Mouse (Mus musculus) cerebellum, adult 2 months (tissue): ENCODE measurements at regions not wholly inside any gene's neighbourhood (a gene's known extent, or its start where the extent isn't known, plus 50 kb on each side); places are given as distances from the start of the nearest gene placed in this dataset.
A peak's percentile ranks its signal among the peaks of the same experiment; 100 is the strongest.
"Not testable (repeated sequence)": the region's sequence is repeated elsewhere in the genome, so short reads cannot be mapped to it uniquely, and the experiment has no call there.

Source experiments
- DNase-seq, 2 experiments: peaks; one replicate each; pipeline ENCODE4 v3.0.0; 2021
- H3K27ac ChIP-seq: fragments of 200-500 bp; 2 replicates; pipeline ENCODE4 v1.5.1; 2012; ENCODE audit warnings: low read length, control low read depth, inconsistent platforms; ENCODE audit not compliant: insufficient read depth
- H3K27me3 ChIP-seq: fragments of 200-500 bp; 2 replicates; pipeline ENCODE4 v1.6.1; 2012; ENCODE audit warnings: inconsistent platforms, mild to moderate bottlenecking, low read length, moderate library complexity; ENCODE audit not compliant: control insufficient read depth, insufficient read depth
- H3K4me1 ChIP-seq: fragments of 200-500 bp; 2 replicates; pipeline ENCODE4 v1.6.1; 2011; ENCODE audit warnings: low read length; ENCODE audit not compliant: control insufficient read depth, insufficient read depth
- H3K4me3 ChIP-seq: fragments of 200-500 bp; replicated peaks from 2 replicates; pipeline ENCODE3; 2011; ENCODE audit warnings: mild to moderate bottlenecking, low read depth, low read length, control low read depth; ENCODE audit not compliant: insufficient read depth
- CTCF ChIP-seq: fragments of 200-500 bp; IDR thresholded peaks from 2 replicates; pipeline ENCODE4 v1.5.1; 2011; ENCODE audit warnings: low read depth, mild to moderate bottlenecking, control low read depth, low read length, moderate library complexity, borderline replicate concordance; ENCODE audit not compliant: insufficient read depth
- POLR2A ChIP-seq: fragments of 200-500 bp; IDR thresholded peaks from 2 replicates; pipeline ENCODE4 v1.6.1; 2011; ENCODE audit warnings: low read length, control low read depth, borderline replicate concordance; ENCODE audit not compliant: insufficient read depth
- WGBS: fragments of 180-500 bp; shearing (Covaris S2); methylation state at CpG from one replicate; pipeline ENCODE4 v1.1.7; 2018; 5-methylcytosine and 5-hydroxymethylcytosine counted together

DNA sequence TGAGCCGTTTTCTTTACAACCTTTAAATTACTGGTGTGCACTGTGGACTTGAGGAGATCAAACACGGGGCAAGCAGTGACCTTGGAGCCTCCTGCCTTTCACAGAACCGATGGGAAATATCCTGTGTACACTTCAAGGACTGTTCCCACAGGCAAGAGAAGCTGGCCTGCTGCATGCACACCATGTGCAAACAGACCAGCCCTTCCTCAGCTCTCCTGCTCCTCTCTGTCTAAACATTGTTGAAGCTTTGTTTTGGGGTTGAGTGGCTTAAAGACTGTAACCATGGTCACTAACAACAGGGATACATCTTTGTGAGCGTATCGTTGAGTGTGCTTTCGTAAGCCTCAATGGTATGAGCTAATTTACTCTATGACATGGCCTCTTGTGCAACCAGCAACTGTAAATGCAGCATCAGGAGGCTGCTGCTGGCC lies 50.2 kb upstream of the Agps start:
- Histone ChIP-seq H3K27ac (no peak overlapping the region), H3K4me1 (0 out of 2 replicates have a peak, but pooled peaks cover 3% of the 10 kb centered on the region), H3K4me3 (no peak overlapping the region), H3K27me3 (no peaks in the 10 kb centered on the region)
- 68% methylated on average over 6 of the region's 6 CpGs for WGBS
- TF ChIP-seq CTCF (no peak), POLR2A (no peak)
- DNase-seq = no peak

DNA sequence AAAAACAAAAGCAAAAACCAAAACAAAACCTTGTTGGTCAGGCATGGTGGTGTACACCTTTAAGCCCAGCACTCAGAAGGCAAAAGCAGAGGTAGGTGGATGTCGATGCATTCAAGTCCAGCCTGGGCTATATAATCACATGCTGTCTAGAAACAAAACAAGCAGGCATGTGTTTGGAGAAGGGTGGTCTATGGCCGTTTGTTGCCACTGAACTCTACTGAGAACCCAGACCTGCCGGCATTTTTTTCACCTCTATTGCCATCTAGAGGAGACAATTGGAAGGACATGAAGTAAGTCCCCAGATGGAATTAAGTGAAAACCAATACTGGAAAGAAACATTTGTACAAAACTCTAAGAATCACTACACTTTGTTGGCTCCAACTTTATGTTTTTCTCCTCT lies 50.9 kb upstream of the Agps start:
- TF ChIP-seq POLR2A (no peak), CTCF (peak; percentile 54)
- Histone ChIP-seq H3K27me3 (no peaks in the 10 kb centered on the region), H3K4me1 (0 out of 2 replicates have a peak, but pooled peaks cover 3% of the 10 kb centered on the region), H3K27ac (no peak overlapping the region), H3K4me3 (peak overlapping the region; percentile 46)
- 2% methylated on average over 3 of the region's 3 CpGs for WGBS
- peak; percentile 39 to 50 for DNase-seq

DNA sequence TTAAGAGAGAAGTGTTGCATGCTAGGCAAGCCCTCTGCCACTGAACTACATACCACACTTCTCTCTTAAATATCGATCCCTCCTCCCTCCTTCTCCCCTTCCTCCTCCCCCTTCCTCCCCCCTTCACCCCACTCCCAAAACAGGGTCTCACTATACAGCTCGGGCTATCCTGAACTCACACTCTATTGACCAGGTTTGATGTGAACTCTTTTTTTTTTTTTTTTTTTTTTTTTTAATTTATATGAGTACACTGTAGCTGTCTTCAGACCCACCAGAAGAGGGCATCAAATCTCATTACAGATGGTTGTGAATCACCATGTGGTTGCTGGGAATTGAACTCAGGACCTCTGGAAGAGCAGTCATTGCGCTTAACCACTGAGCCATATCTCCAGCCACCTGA lies 53.3 kb upstream of the Agps start:
- H3K4me1 ChIP-seq, H3K27me3 ChIP-seq, H3K4me3 ChIP-seq, H3K27ac ChIP-seq, DNase-seq: not testable (repeated sequence)
- WGBS = 94% methylated on average over 3 of the region's 3 CpGs

DNA sequence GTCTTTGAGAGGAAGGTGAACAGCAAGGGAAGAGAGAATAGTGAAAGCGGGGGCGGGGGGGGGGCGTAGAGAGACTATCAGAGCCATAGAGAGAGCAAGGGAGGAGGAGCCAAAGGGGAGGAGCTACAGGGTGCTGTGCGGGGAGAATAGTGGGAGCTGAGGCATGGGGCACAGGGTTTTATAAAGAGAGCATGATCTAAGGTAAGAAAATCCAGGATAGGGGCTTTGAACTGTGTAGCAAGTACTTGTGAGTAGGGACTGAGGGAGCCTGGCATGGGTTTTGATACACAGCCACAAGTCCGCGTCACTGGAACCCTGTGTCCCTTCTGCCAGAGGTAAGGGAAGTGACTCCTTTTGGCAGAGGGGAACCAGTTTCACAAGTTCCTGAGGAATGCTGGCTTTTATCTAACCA lies 54.9 kb upstream of the Agps start:
- 21% methylated on average over 6 of the region's 6 CpGs for WGBS
- Histone ChIP-seq H3K4me1 (0 out of 2 replicates have a peak, but pooled peaks cover 3% of the 10 kb centered on the region), H3K4me3 (no peak overlapping the region), H3K27ac (no peak overlapping the region), H3K27me3 (no peaks in the 10 kb centered on the region)
- no peak for TF ChIP-seq CTCF
- no peak for TF ChIP-seq POLR2A
- no peak for DNase-seq

DNA sequence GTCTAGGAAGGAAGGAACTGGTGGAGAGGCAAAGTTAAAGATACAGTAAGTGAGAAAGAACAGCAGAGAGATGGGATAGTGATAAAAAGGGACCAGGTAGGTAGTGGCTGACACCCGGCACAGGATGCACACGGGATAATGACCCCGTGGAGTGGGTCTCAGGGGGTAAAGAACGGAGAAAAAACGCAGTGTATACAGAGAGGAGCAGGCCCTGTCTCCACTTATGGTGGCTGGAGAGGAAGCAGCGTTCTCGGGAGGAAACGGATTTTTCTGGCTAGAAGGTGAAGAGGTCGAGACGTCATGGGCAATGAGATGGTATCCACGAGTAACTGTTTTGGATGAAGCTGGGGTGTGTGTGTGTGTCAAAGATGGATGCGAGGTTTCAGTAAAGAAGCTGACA lies 55.4 kb upstream of the Agps start:
- Histone ChIP-seq H3K27ac (no peak overlapping the region), H3K4me1 (0 out of 2 replicates have a peak, but pooled peaks cover 3% of the 10 kb centered on the region), H3K4me3 (no peak overlapping the region), H3K27me3 (no peaks in the 10 kb centered on the region)
- DNase-seq = no peak
- TF ChIP-seq CTCF = no peak
- 37% methylated on average over 12 of the region's 12 CpGs for WGBS

DNA sequence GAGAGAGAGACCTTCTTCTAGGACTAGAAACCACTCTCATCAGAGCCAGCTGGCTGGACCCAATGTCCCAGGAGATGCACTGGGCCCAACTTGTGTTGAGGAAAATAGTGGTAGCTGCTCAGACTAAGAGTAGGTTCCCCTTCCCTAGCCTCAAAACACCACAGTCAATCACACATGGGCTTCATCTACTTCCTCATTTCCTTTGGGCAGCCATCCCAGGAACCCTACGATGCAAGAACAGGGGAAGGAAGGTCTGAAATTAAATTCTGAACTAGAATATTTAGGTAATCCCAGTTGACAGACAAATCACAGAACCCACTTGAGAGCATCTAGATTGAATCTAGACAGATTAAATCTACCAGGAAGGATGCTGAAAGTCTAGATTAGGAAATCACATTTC lies 56.8 kb upstream of the Agps start:
- Histone ChIP-seq H3K4me3 (no peak overlapping the region), H3K27me3 (no peaks in the 10 kb centered on the region), H3K27ac (no peak overlapping the region), H3K4me1 (0 out of 2 replicates have a peak, but pooled peaks cover 3% of the 10 kb centered on the region)
- WGBS = 56% methylated on average over 1 of the region's 1 CpGs
- DNase-seq = no peak
- TF ChIP-seq CTCF (no peak), POLR2A (no peak)

DNA sequence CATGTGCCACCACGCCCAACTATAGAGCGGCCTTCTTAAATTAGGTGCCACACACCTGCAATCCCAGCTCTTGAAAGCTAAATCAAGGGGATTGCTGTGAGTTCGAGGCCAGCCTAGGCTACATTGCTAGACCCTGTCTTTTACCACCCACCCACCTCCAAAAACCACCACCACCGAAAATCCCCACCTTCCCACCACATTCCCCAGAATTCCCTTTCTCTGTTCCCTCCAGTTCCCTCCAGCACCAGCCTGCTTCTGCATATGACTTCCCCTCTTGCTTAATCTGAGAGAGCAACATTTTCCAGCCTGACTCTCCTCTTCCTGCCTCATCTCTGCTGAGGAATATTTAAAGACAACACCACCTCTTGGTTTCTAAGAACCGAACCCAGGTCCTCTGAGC lies 58.5 kb upstream of the Agps start:
- TF ChIP-seq POLR2A = no peak
- no peaks in the 10 kb centered on the region for H3K27me3 ChIP-seq
- WGBS = 95% methylated on average over 5 of the region's 5 CpGs
- H3K4me3 ChIP-seq = no peak overlapping the region
- no peak for DNase-seq
- H3K4me1 ChIP-seq = 0 out of 2 replicates have a peak, but pooled peaks cover 3% of the 10 kb centered on the region
- H3K27ac ChIP-seq = no peak overlapping the region

DNA sequence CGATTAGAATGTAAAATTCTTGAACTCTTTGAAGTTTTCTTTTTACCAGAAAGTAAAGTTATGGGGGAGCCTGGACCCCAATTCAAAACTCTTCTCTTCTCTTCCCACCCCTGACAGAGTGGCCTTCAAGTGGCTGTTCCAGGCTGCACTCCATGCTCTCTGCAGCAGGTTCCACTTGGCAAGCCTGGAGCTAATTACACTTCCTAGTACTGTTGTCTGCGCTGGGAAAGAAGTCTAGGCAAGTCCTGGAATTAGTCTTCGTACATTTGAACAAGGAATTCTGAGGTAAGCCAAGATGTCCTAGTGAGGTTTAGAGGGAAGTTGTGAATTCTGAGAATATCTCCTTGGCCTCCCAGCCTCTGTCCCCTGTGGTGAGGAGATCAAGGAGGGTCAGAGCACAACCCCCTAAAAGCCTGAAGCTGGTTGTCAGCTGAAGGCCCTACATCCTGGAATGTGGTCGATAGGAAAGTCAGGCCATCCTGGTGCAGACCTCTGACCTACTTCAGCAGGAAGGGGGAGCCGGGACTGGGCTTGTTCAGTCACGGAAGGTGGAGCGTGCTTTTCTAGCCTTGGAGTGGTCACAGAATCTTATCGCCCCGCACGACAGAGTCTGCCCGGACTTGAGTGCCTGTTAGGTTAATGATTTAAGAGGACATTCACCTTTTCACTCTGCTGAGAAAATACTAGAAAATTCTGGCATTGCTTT lies 59.6 kb upstream of the Agps start:
- H3K4me3 ChIP-seq = no peak overlapping the region
- no peak overlapping the region for H3K27ac ChIP-seq
- DNase-seq = no peak
- 72% methylated on average over 11 of the region's 11 CpGs for WGBS
- no peak for TF ChIP-seq CTCF
- no peak for TF ChIP-seq POLR2A
- no peaks in the 10 kb centered on the region for H3K27me3 ChIP-seq
- H3K4me1 ChIP-seq = 0 out of 2 replicates have a peak, but pooled peaks cover 3% of the 10 kb centered on the region
